Mouse (Mus musculus) monocyte, adult 59 days (primary cell): ENCODE measurements around the gene Prim1. TPM values are rescaled to one million over a fixed set of nuclear protein-coding genes. Genes with fewer than 3 reads are reported as not detected.

ENCODE experiments used
- total RNA-seq, 2 experiments: library from RNA; stranded (reverse); gene quantifications; one replicate each; pipeline ENCODE4 v1.2.4; 2023

The Prim1 gene
- total RNA-seq = 1 to 10 TPM; 2.9 to 3.5 TPM

GRCm38 (mm10) chr10:128015068-128015934 is at the start of gene Prim1:
Prim1 (plus strand) TSS chr10:128015168.

GRCm38 (mm10) chr10:128007446-128007845 is 7.5 kb upstream of the Prim1 start, which contains the start of gene Hsd17b6:
Hsd17b6 (minus strand) TSS chr10:128007611.

DNA sequence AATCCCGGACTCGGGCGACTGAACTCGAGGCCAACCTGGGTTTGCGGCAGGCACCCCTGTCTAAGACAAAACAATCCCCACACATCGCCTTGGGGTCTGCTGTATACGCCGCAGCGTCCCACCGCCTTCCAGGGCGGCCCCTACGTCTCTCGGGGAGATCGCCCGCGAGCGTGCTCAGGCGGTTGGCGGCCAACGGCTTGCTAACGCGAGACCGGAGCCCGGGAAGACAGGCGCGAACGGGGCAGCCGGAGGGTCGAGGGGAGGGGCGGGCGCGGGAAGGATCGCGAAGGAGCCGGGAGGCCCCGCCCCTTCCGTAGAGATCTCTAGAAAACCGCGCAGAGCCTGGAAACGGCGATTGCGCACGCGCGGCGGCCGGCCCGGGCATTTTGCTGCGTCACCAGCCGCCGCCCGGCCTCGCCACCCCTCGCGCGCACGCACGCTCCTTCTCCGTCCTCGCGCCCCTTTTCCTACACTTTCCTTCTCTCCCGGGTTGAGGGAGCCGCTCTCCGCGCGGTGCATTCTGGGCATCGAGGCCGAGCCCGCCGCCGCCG is 43.7 kb downstream of the Prim1 start, which contains the start of gene Ptges3:
Ptges3 (plus strand) TSS at position 354 of the 551 bp plus-strand sequence.

Other genes with a start within 250 kb of the Prim1 start
- gene Rdh9, start 238.8 kb upstream of the Prim1 start, total RNA-seq = not detected
- not detected for gene Rdh16, start 214.0 kb upstream of the Prim1 start, total RNA-seq
- not detected for gene Rdh19, start 165.2 kb upstream of the Prim1 start, total RNA-seq
- not detected for gene Rdh16f2, start 148.7 kb upstream of the Prim1 start, total RNA-seq
- gene Rdh7, start 126.4 kb upstream of the Prim1 start, total RNA-seq = not detected
- gene Sdr9c7, start 116.7 kb upstream of the Prim1 start, total RNA-seq = not detected
- not detected for gene Hsd17b6, start 7.6 kb upstream of the Prim1 start, total RNA-seq
- gene Naca, start 20.4 kb downstream of the Prim1 start, total RNA-seq = 100 to 1,000 TPM; 568 to 584 TPM
- gene Ptges3, start 43.8 kb downstream of the Prim1 start, total RNA-seq = 100 to 1,000 TPM; 107 to 108 TPM
- gene Atp5b, start 68.1 kb downstream of the Prim1 start, total RNA-seq = 100 to 1,000 TPM; 488 to 502 TPM
- 100 to 1,000 TPM; 107 to 114 TPM for gene Baz2a, start 76.4 kb downstream of the Prim1 start, total RNA-seq
- gene Rbms2, start 165.1 kb downstream of the Prim1 start, total RNA-seq = 10 to 100 TPM; 23.0 to 27.1 TPM
- gene Gls2, start 179.3 kb downstream of the Prim1 start, total RNA-seq = not detected
- gene Spryd4, start 196.6 kb downstream of the Prim1 start, total RNA-seq = 1 to 10 TPM; 8.9 to 9.2 TPM
- not detected for gene Mip, start 210.7 kb downstream of the Prim1 start, total RNA-seq
- gene Timeless, start 216.9 kb downstream of the Prim1 start, total RNA-seq = 1 to 10 TPM; 4.3 to 4.9 TPM
- gene Apon, start 238.9 kb downstream of the Prim1 start, total RNA-seq = not detected